Mouse (Mus musculus): Measurements from ENCODE around the gene Racgap1. TPM values are rescaled to one million over a fixed set of nuclear protein-coding genes. Genes with fewer than 3 reads are reported as not detected.

Racgap1 gene
- polyA plus RNA-seq, 1 experiment from 2014 or later: 139 TPM

DNA sequence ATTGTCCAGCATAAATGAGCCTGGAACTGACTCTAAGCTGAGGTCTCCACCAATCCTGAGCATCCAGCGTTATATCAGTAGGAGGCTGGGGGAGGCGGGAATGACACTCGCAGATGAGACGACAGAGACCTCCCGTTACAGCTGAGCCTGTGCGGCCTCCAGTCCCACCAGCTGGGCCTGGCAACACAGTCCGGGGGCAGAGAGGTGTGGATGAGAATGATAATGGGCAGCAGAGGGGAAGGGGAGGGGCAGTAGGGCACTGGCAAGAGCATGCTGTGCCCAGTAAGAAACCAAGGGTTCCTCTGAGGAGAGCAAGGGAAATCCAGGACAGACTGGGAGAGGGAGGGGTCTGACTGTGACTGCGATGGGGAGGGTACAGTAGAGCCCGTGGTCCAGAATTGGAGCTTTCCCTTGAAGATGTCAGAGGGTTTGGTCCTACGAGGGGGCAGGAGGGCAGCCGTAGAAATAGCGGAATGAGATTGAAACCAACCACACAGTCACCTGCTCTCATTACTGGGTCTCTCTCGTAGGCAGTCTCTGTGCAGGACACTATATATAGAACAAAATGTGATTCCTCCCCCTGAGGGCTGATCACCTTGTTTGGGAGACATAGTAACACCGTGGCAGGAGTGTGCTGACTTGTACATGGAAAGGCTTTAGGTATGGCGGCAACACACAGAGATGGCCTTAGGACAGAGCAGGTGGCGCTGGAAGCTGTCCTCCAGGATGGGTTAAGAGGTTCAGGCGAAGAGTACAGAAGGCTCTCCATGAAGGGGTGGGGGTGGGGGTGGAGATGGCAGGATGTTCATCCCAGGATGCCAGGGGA lies 52.0 kb downstream of the Racgap1 start:
- no peak overlapping the region for H3K4me2 ChIP-seq
- WGBS: 61% methylated on average over 17 of the region's 17 CpGs
- H3K9me3 ChIP-seq: no peaks in the 10 kb centered on the region
- H3K9ac ChIP-seq (replicated peaks): no peak overlapping the region
- peaks cover 74% of the 10 kb centered on the region for H3K27me3 ChIP-seq
- no peak overlapping the region for H3K4me3 ChIP-seq (replicated peaks)
- peaks cover 16% of the 10 kb centered on the region for H3K4me1 ChIP-seq (replicated peaks)
- no peak overlapping the region for H3K27ac ChIP-seq
- no peaks in the 10 kb centered on the region for H3K36me3 ChIP-seq
- ATAC-seq (ENCODE audit: insufficient number of reproducible peaks, insufficient read depth, low FRiP score, low TSS enrichment, low read depth): no peak

DNA sequence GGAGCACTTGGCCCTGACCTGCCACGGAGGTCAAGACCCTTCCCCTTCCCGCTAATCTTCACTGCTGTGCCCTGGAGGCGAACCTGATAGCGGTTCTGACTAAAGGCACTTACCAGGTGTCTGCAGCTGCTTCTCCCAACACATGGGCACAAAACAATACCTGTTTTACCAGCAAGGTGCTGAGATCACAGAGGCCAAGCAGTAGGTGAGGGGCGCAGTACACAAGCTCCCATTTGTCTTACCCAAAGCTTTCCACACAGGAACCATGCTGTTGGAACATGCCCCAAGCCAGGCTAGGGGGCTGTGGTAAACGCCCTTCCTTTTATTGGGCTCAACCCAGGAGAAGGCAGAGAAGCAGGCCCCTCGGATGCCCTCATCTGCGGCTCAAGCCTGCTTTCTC lies 53.9 kb downstream of the Racgap1 start:
- Histone ChIP-seq H3K9me3 (no peaks in the 10 kb centered on the region), H3K36me3 (no peaks in the 10 kb centered on the region), H3K4me3 (replicated peaks) (no peak overlapping the region), H3K4me1 (replicated peaks) (peaks cover 16% of the 10 kb centered on the region), H3K4me2 (no peak overlapping the region), H3K27me3 (peaks cover 81% of the 10 kb centered on the region), H3K9ac (replicated peaks) (no peak overlapping the region), H3K27ac (no peak overlapping the region)
- WGBS: 44% methylated on average over 8 of the region's 8 CpGs
- ATAC-seq (ENCODE audit: insufficient number of reproducible peaks, insufficient read depth, low FRiP score, low TSS enrichment, low read depth): no peak

DNA sequence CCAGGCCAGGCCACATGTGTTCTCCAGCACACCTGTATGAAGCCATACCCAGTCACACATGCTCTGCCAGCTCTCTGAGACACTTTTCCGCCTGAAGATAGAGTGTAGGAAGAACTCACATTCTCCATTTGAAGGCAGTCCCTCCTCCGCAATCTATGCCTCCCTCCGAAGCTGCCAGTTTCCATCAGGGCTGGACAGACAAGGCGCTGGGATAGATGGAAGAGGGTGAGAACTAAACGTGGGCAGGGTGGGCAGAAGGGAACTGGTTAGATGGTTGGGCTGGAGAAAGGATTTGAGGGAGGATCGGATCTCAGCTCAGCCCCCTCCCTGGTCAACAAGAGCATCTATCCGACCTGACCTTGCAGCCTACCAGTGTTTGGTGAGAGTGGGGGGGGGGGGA lies 54.6 kb downstream of the Racgap1 start:
- no peaks in the 10 kb centered on the region for H3K9me3 ChIP-seq
- H3K4me1 ChIP-seq (replicated peaks): peaks cover 11% of the 10 kb centered on the region; the same call in 1 of the 2 replicates
- no peak overlapping the region for H3K4me2 ChIP-seq
- no peak overlapping the region for H3K4me3 ChIP-seq (replicated peaks)
- peaks cover 86% of the 10 kb centered on the region for H3K27me3 ChIP-seq
- 56% methylated on average over 7 of the region's 7 CpGs for WGBS
- ATAC-seq (ENCODE audit: insufficient number of reproducible peaks, insufficient read depth, low FRiP score, low TSS enrichment, low read depth): no peak
- no peaks in the 10 kb centered on the region for H3K36me3 ChIP-seq
- no peak overlapping the region for H3K9ac ChIP-seq (replicated peaks)
- no peak overlapping the region for H3K27ac ChIP-seq

DNA sequence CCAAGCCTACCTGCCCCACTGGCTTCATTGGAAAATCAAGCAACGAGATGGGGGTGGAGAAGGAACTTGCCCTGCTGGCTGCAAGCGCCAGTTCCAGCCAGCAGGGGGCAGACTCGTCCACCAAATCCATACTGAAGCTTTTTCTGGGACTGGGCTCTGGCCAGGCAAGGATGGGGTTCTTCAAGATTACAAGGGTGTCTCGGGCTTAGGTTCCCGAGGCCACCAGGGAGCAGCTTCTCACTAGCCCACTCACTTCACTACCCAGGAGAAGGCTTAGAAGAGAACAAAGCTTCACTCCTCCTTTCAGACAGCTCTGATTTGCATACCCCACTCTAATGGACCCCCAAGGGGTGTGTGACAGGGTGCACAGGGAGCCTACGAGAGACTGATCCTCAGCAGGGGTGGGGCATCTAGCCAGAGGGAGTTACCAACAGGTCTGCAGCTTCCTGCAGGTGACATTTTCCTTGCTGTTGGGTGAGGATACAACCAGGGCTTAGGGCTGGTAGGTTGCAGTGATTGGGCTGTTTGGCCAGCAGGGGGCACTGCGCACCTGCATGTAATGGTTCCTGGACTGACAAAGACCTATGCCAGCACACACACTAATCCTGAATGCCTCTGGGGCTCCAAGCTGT lies 55.3 kb downstream of the Racgap1 start:
- H3K9ac ChIP-seq (replicated peaks): no peak overlapping the region
- ATAC-seq (ENCODE audit: insufficient number of reproducible peaks, insufficient read depth, low FRiP score, low TSS enrichment, low read depth): peak; percentile 67
- H3K27ac ChIP-seq: no peak overlapping the region
- no peaks in the 10 kb centered on the region for H3K36me3 ChIP-seq
- no peaks in the 10 kb centered on the region for H3K9me3 ChIP-seq
- H3K4me1 ChIP-seq (replicated peaks): peaks cover 6% of the 10 kb centered on the region; the same call in 1 of the 2 replicates
- H3K4me3 ChIP-seq (replicated peaks): no peak overlapping the region
- no peak overlapping the region for H3K4me2 ChIP-seq
- H3K27me3 ChIP-seq: peaks cover 86% of the 10 kb centered on the region
- under 1% methylated on average over 7 of the region's 7 CpGs for WGBS

DNA sequence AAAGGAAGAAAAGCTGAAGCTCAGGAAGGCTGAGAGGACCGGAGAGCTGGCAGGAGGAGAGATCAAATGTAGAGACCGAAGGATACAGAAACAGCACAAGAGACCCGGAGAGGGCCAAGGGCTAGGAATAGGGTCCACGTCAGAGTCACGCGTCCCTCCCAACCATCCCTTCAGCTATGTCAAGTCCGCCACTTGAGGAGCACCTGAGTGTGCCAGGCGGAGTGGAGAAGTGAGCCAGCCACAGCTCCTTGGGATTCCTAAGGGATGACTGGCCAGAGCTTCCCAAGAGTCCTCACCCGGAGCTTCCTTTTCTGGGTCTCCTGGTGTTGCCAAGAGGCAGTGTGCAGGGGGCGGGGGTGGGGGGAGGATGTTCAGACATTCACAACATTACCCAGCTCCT lies 56.5 kb downstream of the Racgap1 start:
- no peak for ATAC-seq (ENCODE audit: insufficient number of reproducible peaks, insufficient read depth, low FRiP score, low TSS enrichment, low read depth)
- no peak overlapping the region for H3K9ac ChIP-seq (replicated peaks)
- H3K27me3 ChIP-seq: peaks cover 86% of the 10 kb centered on the region
- no peak overlapping the region for H3K27ac ChIP-seq
- 82% methylated on average over 10 of the region's 10 CpGs for WGBS
- H3K4me1 ChIP-seq (replicated peaks): peaks cover 11% of the 10 kb centered on the region; the same call in 1 of the 2 replicates
- no peak overlapping the region for H3K4me3 ChIP-seq (replicated peaks)
- H3K36me3 ChIP-seq: no peaks in the 10 kb centered on the region
- H3K4me2 ChIP-seq: no peak overlapping the region
- no peaks in the 10 kb centered on the region for H3K9me3 ChIP-seq

DNA sequence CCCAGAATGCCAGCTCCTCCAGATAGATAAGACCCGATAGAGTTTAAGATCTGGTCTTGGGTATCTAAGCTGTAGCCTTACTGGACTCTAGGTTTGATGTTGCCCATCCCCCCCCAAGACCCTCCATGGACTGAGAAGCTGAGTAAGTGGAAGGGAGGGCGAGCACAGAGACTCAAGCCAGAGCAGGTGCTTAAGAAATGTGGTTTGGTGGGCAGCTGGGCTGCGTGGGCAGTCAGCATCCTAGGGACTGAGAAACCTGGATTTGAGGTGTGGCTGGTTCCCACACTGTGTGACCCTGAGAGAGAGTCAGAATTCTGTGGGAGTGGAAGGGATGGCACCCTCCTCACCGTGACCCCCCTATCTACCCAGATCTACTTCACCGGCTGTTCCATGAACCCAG lies 58.6 kb downstream of the Racgap1 start:
- H3K36me3 ChIP-seq: no peaks in the 10 kb centered on the region
- peaks cover 93% of the 10 kb centered on the region for H3K27me3 ChIP-seq
- H3K4me1 ChIP-seq (replicated peaks): peaks cover 10% of the 10 kb centered on the region; the same call in 1 of the 2 replicates
- WGBS: 86% methylated on average over 5 of the region's 5 CpGs
- no peak overlapping the region for H3K27ac ChIP-seq
- no peaks in the 10 kb centered on the region for H3K9me3 ChIP-seq
- no peak overlapping the region for H3K4me2 ChIP-seq
- no peak overlapping the region for H3K9ac ChIP-seq (replicated peaks)
- ATAC-seq (ENCODE audit: insufficient number of reproducible peaks, insufficient read depth, low FRiP score, low TSS enrichment, low read depth): no peak
- no peak overlapping the region for H3K4me3 ChIP-seq (replicated peaks)

DNA sequence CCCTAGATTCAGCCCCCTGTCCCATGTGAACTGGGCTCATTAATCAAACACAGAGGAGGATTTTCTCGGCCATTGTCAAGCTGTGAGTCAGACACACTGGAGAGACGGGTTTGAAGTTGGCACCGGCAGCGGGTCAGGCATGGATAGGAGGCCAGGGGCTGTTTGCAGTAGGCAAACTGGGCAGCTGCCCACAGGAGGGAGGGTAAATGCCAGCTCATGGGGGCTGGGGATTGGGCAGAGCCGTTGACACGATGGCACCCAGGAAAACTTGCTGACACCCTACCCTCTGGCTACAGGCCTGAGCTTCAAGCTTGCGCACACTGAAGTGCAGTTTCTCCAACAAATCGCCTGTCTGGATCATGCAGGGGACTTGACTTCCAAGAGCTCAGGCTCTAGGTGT lies 59.3 kb downstream of the Racgap1 start:
- Histone ChIP-seq H3K4me2 (no peak overlapping the region), H3K9ac (replicated peaks) (no peak overlapping the region), H3K36me3 (no peaks in the 10 kb centered on the region), H3K27ac (no peak overlapping the region), H3K4me3 (replicated peaks) (no peak overlapping the region), H3K27me3 (peaks cover 95% of the 10 kb centered on the region), H3K9me3 (no peaks in the 10 kb centered on the region), H3K4me1 (replicated peaks) (peaks cover 8% of the 10 kb centered on the region; the same call in 1 of the 2 replicates)
- 75% methylated on average over 8 of the region's 8 CpGs for WGBS
- ATAC-seq (ENCODE audit: insufficient number of reproducible peaks, insufficient read depth, low FRiP score, low TSS enrichment, low read depth): no peak

DNA sequence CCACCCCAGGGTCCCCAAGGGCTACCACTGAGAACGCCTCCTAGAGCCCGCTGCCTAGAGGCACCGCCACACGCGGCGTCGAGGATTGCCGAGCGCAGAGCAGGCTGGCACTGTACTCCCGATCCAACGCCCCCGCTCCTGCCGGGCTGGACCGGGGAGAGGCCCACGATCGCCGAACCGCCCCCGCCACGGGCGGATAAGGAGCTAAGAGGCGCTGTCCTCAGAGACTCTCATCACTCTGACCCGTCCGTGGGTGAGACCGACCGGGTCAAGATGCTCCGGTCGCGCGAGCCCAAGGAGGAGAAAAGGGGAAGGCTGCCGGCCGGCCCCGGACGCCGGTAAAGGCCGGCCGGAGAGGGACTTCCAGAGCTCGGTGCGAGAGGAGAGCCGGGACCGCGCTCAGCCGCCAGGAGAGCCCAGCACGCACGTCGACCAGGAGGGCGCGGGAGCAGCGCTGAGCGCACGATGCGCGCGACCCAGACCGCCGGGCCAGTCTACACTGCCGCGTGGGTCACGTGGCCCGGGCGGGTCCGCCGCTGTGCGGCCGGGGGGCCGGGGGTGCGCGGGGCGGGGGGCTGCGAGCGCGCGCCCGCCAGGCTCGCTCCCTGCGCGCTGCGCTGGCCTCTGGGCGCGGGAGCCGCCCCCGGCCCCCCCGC lies 60.9 kb downstream of the Racgap1 start, which contains the start of gene Aqp5:
Aqp5 (plus strand) TSS at position 354 of the 656 bp plus-strand sequence.
- ATAC-seq (ENCODE audit: insufficient number of reproducible peaks, insufficient read depth, low FRiP score, low TSS enrichment, low read depth): no peak
- Histone ChIP-seq H3K27me3 (peaks cover 100% of the 10 kb centered on the region), H3K27ac (no peak within 1 kb of the TSS), H3K36me3 (no peaks in the 10 kb centered on the region), H3K9ac (replicated peaks) (no peak within 1 kb of the TSS), H3K9me3 (no peaks in the 10 kb centered on the region), H3K4me2 (peak within 1 kb of the TSS; percentile 60), H3K4me1 (replicated peaks) (peaks cover 8% of the 10 kb centered on the region; the same call in 1 of the 2 replicates), H3K4me3 (replicated peaks) (peak within 1 kb of the TSS; percentile 45)
- WGBS: 2% methylated on average over 64 of the region's 83 CpGs

DNA sequence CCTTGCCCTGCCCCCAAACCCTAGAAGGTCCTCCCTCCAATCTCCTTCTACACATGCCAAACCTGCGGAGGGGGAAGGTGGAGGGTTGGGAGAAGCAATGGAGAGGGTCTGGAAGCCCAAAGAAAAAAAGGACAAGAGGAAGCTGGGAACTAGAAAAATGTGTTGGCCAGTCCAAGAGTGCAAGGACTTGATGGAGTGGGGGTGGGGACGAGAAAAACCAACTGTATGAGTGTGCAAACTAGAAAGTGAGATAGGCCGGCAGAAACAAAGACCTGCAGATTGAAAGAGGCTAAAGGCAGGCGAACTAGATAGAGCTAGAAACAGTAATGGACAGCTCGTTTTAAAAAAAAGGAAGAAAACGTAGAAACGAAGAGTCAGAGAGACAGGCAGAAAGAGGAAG lies 61.8 kb downstream of the Racgap1 start:
- Histone ChIP-seq H3K9ac (replicated peaks) (no peak overlapping the region), H3K36me3 (no peaks in the 10 kb centered on the region), H3K27me3 (peaks cover 100% of the 10 kb centered on the region), H3K4me1 (replicated peaks) (peaks cover 13% of the 10 kb centered on the region), H3K9me3 (no peaks in the 10 kb centered on the region), H3K27ac (no peak overlapping the region), H3K4me3 (replicated peaks) (no peak overlapping the region), H3K4me2 (no peak overlapping the region)
- no peak for ATAC-seq (ENCODE audit: insufficient number of reproducible peaks, insufficient read depth, low FRiP score, low TSS enrichment, low read depth)
- 20% methylated on average over 7 of the region's 7 CpGs for WGBS

DNA sequence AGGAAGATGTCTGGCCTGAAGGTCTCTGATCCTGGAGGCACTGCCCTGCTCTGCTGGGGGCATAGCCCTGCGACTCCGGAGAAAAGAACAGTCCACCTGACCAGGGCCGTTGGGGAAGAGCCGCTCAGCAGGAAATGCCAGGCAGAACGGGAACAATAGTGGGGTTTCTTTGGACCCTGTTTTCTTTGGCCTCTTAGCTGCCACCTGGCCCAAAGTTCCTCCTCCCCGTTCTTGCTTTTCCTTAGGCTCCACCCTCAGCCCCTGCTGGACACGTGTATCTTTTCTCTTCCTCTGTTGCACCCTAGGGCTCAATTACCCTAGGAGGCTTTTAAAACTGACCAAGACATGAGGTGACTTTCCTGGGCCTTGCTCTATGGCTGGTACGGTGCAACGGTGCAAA lies 62.2 kb downstream of the Racgap1 start:
- no peak for ATAC-seq (ENCODE audit: insufficient number of reproducible peaks, insufficient read depth, low FRiP score, low TSS enrichment, low read depth)
- Histone ChIP-seq H3K27ac (no peak overlapping the region), H3K4me2 (no peak overlapping the region), H3K4me3 (replicated peaks) (no peak overlapping the region), H3K36me3 (no peaks in the 10 kb centered on the region), H3K9me3 (no peaks in the 10 kb centered on the region), H3K4me1 (replicated peaks) (peaks cover 17% of the 10 kb centered on the region), H3K27me3 (peaks cover 100% of the 10 kb centered on the region), H3K9ac (replicated peaks) (no peak overlapping the region)
- WGBS: 7% methylated on average over 9 of the region's 9 CpGs

DNA sequence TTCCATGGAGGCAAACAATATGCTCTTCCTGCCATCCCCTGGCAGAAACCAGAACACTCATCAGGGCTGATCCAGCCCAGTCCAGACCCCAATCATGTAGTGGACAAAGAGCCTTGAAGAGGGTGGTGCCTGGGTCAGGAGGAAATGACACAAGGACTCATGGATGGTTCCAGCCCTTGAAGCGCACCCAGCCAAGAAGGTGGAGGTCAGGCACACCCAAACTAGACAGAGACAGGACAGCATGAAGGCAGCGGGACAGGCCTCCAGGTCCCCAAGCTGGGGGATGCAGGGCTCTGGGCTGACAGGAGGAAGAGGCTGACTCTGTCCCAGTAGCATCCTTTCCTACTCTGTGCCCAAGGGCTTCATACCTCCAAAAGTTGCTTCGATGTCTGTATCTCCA lies 64.9 kb downstream of the Racgap1 start:
- Histone ChIP-seq H3K4me1 (replicated peaks) (peaks cover 29% of the 10 kb centered on the region), H3K27me3 (peaks cover 100% of the 10 kb centered on the region), H3K4me2 (no peak overlapping the region), H3K27ac (no peak overlapping the region), H3K36me3 (no peaks in the 10 kb centered on the region), H3K4me3 (replicated peaks) (no peak overlapping the region), H3K9me3 (no peaks in the 10 kb centered on the region), H3K9ac (replicated peaks) (no peak overlapping the region)
- ATAC-seq (ENCODE audit: insufficient number of reproducible peaks, insufficient read depth, low FRiP score, low TSS enrichment, low read depth): no peak
- 89% methylated on average over 3 of the region's 3 CpGs for WGBS

Data from limb, embryonic 12.5 days (tissue).